Mouse (Mus musculus) splenic B cell, adult 2 months (primary cell): ENCODE results near the gene Gas1.

Source experiments
- DNase-seq: peaks from one replicate; pipeline ENCODE4 v3.0.0-alpha.2; 2011; ENCODE audit warnings: low read depth, low spot score
- H3K27me3 ChIP-seq: 2 replicates; pipeline ENCODE4 v1.6.1; 2012; ENCODE audit warnings: mild to moderate bottlenecking, low read length, moderate library complexity, mixed read lengths; ENCODE audit not compliant: control insufficient read depth, poor library complexity, insufficient read depth, severe bottlenecking
- H3K36me3 ChIP-seq: 2 replicates; pipeline ENCODE4 v1.6.1; 2012; ENCODE audit warnings: mild to moderate bottlenecking, low read length, moderate library complexity, mixed read lengths; ENCODE audit not compliant: control insufficient read depth, poor library complexity, insufficient read depth, severe bottlenecking

Gas1 gene

GRCm38 (mm10) chr13:60177106-60177796 lies at the start of gene Gas1:
Gene Gas1 (minus strand): TSS chr13:60177365.
- Histone ChIP-seq H3K36me3 (no peaks in the 10 kb centered on the region), H3K27me3 (no peaks in the 10 kb centered on the region)
- DNase-seq = no peak

GRCm38 (mm10) chr13:60226251-60226836 lies 49.2 kb upstream of the Gas1 start:
- no peak for DNase-seq

DNA sequence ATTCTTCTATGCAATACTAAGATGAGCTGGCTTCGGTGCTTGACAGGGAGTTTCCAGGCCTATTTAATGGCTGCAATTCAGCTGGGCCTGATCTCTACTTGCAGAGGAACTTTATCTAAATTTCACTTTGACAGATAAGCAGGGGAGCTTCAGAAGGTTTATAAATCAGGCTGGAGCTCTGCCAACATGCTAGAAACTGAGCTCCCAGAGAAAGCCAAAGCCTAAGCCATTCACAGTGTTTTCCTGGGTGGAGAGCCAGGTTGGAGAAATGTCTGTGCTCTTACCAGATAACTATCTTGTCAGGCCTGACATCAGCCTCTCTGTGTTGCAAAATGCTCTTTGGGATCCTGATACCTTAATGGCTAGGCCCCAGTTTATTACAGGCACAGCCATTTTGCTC lies 48.6 kb upstream of the Gas1 start:
- Histone ChIP-seq H3K36me3 (no peaks in the 10 kb centered on the region), H3K27me3 (no peaks in the 10 kb centered on the region)
- no peak for DNase-seq

More at GRCm38 (mm10) chr13:60226251-60226836, 49.2 kb upstream of the Gas1 start:
- H3K27me3 ChIP-seq = no peaks in the 10 kb centered on the region
- H3K36me3 ChIP-seq = no peaks in the 10 kb centered on the region

DNA sequence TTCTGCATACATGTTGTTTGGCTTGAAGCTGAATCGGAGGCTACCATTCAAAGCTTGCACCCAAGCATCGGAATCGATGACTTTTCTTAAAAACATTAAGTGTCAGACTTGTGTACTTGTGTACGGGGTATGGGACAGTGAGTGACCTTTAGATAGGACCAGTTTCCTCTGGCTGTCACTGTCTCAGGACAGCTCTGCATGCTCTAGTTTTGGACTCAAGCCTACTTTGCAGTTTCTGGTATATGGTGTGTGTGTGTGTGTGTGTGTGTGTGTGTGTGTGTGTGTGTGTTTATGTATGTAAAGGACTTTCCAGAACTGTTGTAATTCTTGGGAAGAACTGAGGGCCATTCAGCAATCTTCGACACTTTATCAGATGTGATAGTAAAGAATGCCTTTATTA lies 48.1 kb upstream of the Gas1 start:
- no peak for DNase-seq
- Histone ChIP-seq H3K36me3 (no peaks in the 10 kb centered on the region), H3K27me3 (no peaks in the 10 kb centered on the region)

DNA sequence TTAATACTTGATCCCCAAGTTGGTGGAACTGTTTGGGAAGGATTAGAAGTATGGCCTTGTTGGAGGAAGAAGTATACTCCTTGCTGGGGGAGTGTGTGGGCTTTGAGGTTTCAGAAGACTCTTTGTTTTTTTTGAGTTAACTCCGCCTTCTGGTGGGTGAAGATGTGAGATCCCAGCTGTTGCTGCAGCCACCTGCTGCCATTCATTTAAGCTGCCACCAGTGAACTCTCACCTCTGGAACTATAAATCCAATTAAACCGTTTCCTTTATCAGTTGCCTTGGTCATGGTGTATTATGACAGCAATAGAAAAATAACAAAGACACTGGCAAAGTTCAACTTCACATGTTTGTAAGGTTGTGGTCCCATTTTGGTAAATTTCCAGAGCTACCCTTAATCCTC lies 46.6 kb upstream of the Gas1 start:
- no peaks in the 10 kb centered on the region for H3K36me3 ChIP-seq
- no peaks in the 10 kb centered on the region for H3K27me3 ChIP-seq
- no peak for DNase-seq

- no peaks in the 10 kb centered on the region for H3K36me3 ChIP-seq
- DNase-seq = no peak
- H3K27me3 ChIP-seq = no peaks in the 10 kb centered on the region
These were observed 45.2 kb upstream of the Gas1 start for GRCm38 (mm10) chr13:60222336-60222735.

DNA sequence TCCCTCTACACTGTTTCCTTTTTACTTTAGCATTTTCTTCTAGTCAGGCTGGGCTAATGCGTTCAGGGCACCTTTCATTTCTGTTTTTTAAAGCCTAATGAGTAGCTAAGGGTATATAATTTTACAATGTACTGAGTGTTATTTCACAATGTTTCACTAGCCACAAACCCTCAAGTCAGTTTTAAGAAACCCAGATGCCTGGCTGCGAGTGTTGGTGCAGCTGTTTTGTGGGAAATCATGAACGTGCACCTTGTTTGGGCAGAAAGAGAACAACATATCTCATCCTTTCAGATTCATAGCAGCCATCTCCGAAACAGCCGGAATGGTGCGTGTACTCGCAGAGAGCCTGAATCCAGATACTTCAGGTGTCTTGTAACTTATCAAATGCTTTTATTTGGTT lies 36.7 kb upstream of the Gas1 start:
- Histone ChIP-seq H3K36me3 (no peaks in the 10 kb centered on the region), H3K27me3 (no peaks in the 10 kb centered on the region)
- DNase-seq = no peak

GRCm38 (mm10) chr13:60207135-60207601 lies 30.0 kb upstream of the Gas1 start:
- no peaks in the 10 kb centered on the region for H3K27me3 ChIP-seq
- no peaks in the 10 kb centered on the region for H3K36me3 ChIP-seq
- DNase-seq = no peak

GRCm38 (mm10) chr13:60204746-60205145 lies 27.6 kb upstream of the Gas1 start:
- no peak for DNase-seq
- H3K27me3 ChIP-seq = no peaks in the 10 kb centered on the region

DNA sequence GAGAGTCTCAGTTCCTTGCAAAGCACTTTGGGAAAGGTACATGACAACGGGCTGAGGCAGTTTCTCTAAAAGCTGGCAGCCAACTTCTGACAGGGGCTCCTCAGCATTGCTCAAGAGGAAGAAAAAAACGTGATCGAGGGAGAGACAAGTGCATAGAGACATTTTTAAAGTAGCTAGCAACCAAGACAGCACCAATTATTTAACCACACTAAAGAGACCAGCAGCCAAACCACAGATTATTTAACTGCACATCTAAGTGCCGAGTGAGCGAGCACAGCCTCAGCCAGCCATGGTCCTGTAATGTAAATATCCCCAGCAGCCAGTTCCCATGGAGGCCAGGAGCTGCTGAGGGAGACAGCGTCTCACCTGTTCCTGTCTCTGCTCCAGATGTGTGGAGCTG lies 16.1 kb upstream of the Gas1 start:
- DNase-seq = no peak
- no peaks in the 10 kb centered on the region for H3K36me3 ChIP-seq

More at GRCm38 (mm10) chr13:60204746-60205145, 27.6 kb upstream of the Gas1 start:
- H3K36me3 ChIP-seq = no peaks in the 10 kb centered on the region

GRCm38 (mm10) chr13:60189923-60190322 lies 12.8 kb upstream of the Gas1 start:
- DNase-seq = no peak
- Histone ChIP-seq H3K27me3 (no peaks in the 10 kb centered on the region), H3K36me3 (no peaks in the 10 kb centered on the region)

More for the DNA sequence above, 16.1 kb upstream of the Gas1 start:
- H3K27me3 ChIP-seq = no peaks in the 10 kb centered on the region

- H3K27me3 ChIP-seq = no peaks in the 10 kb centered on the region
- H3K36me3 ChIP-seq = no peaks in the 10 kb centered on the region
- no peak for DNase-seq
These were observed 11.8 kb upstream of the Gas1 start for GRCm38 (mm10) chr13:60188952-60189351.

GRCm38 (mm10) chr13:60187276-60187675 lies 10.1 kb upstream of the Gas1 start:
- no peaks in the 10 kb centered on the region for H3K27me3 ChIP-seq
- no peak for DNase-seq
- H3K36me3 ChIP-seq = no peaks in the 10 kb centered on the region

- no peaks in the 10 kb centered on the region for H3K36me3 ChIP-seq
- no peaks in the 10 kb centered on the region for H3K27me3 ChIP-seq
- DNase-seq = no peak
These were observed 5.2 kb upstream of the Gas1 start for GRCm38 (mm10) chr13:60182346-60182745.

- no peak for DNase-seq
- Histone ChIP-seq H3K36me3 (no peaks in the 10 kb centered on the region), H3K27me3 (no peaks in the 10 kb centered on the region)
These were observed 2.5 kb upstream of the Gas1 start for GRCm38 (mm10) chr13:60179641-60180040.
